Mouse (Mus musculus): ENCODE data around the gene Dapk1. TPM values are rescaled to one million over a fixed set of nuclear protein-coding genes. Genes with fewer than 3 reads are reported as not detected.
A peak's percentile ranks its signal among the peaks of the same experiment; 100 is the strongest.

Dapk1 gene
- total RNA-seq, 2 experiments from 2014 or later = 90.4 to 101 TPM

DNA sequence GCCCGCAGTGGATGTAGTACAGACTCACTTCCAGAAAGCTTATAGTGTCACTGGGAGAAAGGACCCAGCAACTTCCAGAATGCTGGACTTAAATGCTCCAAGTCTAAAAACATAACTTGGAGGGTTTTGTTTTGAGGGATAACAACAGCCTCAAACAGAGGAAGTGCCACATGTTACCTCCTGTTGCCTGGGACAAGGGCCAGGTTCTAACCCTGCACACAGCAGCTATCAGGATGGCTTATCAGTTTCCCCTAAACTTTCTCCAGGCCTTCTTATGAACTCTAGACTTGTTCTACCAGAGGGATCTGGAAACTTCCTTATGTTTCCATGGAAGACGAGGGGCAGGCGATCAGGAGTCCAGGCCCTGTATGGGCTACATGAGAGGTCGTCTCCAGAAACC is 85.7 kb downstream of the Dapk1 start:
- no peak for DNase-seq (ENCODE audit: low spot score in 2 of 2)

GRCm38 (mm10) chr13:60687891-60688290 is 86.1 kb downstream of the Dapk1 start:
- DNase-seq (ENCODE audit: low spot score in 2 of 2) = no peak

DNA sequence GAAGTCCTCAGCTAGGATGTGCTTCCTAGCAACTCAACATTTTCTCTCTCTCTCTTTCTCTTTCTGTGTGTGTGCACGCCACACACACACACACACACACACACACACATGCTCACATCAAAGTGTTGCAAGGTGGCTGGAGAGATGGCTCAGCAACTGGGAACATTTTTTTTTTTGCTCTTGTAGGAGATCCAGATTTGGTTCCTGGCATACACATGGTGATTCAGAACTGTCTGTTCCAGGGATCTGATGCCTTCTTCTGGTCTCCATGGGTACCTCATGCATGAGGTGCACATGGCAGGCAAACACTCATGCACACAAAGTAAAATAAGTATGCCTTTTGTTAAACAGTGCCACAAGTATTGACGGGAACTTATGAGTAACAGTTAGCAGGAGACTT is 89.2 kb downstream of the Dapk1 start:
- DNase-seq (ENCODE audit: low spot score in 2 of 2) = no peak

- no peak for DNase-seq (ENCODE audit: low spot score in 2 of 2)
These were observed 90.2 kb downstream of the Dapk1 start for GRCm38 (mm10) chr13:60691940-60692339.

DNA sequence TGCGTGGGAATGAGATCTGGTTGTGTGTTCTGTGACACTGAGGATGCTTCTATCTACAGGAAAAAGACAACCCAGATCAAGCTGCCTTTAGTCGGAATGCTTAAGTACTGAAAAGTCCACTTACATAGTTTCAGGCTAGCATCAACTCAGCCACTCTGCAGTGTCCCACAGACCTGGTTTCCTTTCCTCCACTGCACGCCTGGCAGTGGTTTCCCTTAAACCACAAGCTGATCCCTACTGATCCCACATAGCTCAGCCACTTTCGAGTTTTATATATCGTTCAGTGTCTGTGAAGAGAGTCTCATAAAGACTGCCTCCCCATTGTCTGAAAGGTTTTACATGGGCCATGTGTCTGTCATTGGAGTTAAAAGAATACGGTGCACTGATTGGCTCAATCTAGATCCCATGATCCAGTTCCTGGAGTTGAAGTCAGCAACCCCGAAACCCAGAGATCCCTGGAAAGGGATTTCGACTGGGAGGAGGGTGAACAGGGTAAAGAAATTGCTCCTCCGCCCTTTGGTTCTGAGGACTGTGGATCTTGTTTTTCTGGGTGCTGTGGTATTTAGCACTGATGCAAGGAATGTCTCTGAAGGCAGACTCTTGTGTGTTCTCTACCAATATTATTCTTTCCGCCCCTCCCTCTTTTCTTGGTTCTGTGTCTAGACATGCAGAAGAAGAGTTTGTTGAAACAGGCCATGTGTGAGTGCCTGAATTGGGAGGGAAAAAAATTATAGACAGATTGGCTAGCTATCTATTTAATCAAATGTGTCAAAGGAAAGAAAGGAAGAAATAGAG is 93.6 kb downstream of the Dapk1 start:
- no peak for DNase-seq (ENCODE audit: low spot score in 2 of 2)

GRCm38 (mm10) chr13:60696323-60696722 is 94.6 kb downstream of the Dapk1 start:
- DNase-seq (ENCODE audit: low spot score in 2 of 2) = no peak

DNA sequence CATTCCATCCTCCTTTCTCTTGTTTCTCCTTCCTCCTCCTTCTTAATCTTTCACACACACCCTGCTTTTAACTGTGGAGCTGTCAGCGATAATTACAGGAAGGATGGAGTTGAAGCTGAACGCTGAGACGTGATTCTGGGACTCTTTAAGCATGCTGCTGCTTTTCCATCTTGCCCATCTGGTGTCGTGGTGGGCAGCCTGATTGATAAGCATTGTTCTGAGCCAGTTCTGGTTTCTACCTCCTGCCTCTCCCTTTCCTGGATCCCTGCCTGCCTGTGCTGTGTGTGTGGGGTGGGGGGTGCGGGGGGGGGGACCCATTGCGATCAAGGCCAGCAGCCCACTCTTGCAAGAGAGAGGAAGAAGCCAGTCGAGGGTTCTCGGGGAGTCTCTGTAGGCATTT is 95.0 kb downstream of the Dapk1 start:
- DNase-seq (ENCODE audit: low spot score in 2 of 2) = no peak

DNA sequence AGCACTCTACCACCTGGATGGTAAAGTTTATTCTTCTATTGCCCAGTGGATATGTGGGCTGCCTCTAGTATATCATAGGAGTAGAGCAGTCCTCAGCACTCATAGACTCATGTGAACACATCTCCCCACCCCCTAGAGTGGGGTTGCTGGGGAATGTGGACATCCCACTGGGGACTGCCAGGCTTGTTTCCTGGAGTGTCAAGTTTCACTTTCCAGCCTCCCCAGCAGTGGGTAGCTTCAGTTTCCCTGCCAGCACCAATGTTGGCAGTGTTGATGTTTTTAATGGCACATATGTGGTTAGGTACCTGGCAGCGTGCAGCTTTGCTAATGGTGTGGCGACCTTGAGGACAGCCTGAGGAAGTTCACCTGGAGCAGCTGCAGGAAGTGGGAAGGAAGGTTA is 96.3 kb downstream of the Dapk1 start:
- no peak for DNase-seq (ENCODE audit: low spot score in 2 of 2)

GRCm38 (mm10) chr13:60701671-60702171 is 100.0 kb downstream of the Dapk1 start:
- DNase-seq (ENCODE audit: low spot score in 2 of 2) = no peak

- DNase-seq (ENCODE audit: low spot score in 2 of 2) = no peak
These were observed 106.1 kb downstream of the Dapk1 start for GRCm38 (mm10) chr13:60707541-60708468.

DNA sequence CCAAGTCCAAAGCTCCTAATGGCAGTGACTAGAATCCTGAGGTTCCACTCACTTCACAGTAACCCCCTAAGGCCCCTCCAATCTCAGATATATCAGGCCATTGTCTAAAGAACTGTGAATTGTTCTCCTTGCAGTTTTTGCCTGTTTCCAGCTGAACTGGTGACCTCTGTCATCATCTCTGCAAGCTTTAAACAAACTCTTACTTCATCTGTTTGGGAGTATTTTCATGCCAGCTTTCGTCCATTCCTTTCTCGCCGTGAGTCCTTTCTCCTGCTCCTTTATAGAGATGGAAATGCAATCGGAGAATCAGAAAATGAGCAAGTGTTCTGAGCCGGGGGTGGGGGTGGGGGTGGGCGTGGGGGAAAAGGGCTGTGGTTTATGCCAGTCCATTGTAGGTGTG is 107.4 kb downstream of the Dapk1 start:
- no peak for DNase-seq (ENCODE audit: low spot score in 2 of 2)

DNA sequence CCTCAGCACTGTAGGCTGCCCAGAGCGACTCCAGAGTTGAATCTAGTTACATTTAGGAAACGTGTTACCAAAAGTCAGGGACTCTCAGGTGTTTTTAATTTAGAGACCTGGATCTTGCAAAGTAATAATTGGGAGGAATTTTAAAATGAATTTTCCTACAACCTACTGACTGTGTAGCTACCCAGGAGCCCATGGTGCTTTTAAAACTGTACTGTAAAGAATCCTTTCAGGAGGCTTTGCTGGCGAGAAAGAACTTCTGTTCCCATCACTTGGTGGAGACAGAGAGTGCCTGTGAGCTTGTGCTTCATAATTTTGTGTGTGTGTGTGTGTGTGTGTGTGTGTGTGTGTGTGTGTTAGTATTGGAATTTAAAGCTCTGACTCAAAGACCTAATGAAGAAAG is 109.2 kb downstream of the Dapk1 start:
- DNase-seq (ENCODE audit: low spot score in 2 of 2) = no peak

- peak in 1 of 2 experiments; percentile 44 for DNase-seq (ENCODE audit: low spot score in 2 of 2)
These were observed 111.8 kb downstream of the Dapk1 start for GRCm38 (mm10) chr13:60713537-60713936.

GRCm38 (mm10) chr13:60716107-60716506 is 114.4 kb downstream of the Dapk1 start:
- DNase-seq (ENCODE audit: low spot score in 2 of 2) = no peak

- DNase-seq (ENCODE audit: low spot score in 2 of 2) = no peak
These were observed 115.7 kb downstream of the Dapk1 start for GRCm38 (mm10) chr13:60717421-60717820.

GRCm38 (mm10) chr13:60719581-60719980 is 117.8 kb downstream of the Dapk1 start:
- no peak for DNase-seq (ENCODE audit: low spot score in 2 of 2)

DNA sequence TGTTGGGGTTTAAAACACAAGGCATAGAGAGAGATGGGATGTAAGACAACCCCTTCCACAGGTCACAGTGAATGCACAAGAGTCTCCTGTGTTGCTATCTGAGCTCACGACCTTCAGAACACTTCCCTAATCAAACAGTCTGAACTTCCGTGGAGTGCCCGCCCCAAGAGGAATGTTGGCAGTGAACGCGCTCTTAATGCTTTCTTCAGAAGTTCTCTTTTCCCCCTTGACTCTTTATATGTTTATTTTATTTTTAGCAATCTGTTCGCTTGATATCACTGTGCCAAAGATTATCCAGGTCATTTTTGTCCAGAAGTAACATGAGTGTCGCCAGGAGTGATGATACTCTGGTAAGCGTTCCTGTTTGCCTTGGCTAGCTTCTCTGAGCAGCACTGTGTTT is 121.0 kb downstream of the Dapk1 start:
- no peak for DNase-seq (ENCODE audit: low spot score in 2 of 2)

DNA sequence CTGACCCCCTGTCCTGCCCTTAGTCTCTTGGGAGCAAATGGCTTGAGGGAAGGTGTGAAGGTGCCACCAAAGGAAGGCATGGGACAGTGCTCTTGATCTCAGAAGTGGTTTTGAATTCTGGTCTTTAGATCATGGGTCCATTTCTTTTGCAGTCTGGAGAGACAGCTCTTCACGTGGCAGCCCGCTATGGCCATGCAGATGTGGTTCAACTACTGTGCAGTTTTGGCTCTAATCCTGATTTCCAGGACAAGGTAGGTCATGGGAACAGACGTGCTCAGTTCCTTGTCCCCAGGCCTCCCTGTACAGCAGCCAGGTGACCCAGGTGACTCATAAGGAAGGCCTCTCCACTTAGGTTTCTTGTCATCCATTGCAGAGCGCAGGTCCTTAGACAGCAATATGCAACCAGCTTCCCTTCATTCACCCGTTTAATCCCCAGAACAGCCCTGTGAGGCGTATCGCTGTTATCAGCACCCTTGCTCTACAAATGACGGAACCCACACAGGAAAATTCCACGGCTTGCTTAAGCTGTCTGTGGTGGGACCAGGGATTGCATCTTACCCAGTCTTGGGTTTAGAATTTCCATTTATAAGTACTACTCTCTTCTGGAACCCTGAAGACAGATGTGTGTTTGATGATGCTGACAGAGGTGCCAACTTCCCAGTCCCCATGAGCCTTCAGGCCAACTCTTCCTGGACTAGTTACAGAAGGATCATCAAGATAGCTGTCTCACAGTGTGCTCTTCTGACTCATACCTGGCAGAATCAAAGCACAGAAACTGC is 126.7 kb downstream of the Dapk1 start:
- no peak for DNase-seq (ENCODE audit: low spot score in 2 of 2)

DNA sequence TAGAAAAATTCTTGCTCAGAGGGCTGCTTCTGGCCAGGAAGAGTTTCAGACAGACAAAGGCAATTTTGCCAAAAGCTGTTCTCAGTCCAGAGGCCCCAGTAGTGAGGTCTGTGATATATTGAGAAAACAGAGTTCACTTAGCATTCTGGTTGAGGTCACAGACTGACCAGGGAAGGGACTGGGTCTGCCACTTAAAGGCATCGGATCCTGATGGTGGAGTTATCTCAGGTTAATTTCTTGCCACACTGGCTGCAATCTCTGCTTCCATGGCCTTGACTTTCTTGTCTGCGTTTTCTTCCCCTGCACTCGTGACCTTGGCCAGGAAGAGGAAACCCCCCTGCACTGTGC is 127.3 kb downstream of the Dapk1 start:
- no peak for DNase-seq (ENCODE audit: low spot score in 2 of 2)

DNA sequence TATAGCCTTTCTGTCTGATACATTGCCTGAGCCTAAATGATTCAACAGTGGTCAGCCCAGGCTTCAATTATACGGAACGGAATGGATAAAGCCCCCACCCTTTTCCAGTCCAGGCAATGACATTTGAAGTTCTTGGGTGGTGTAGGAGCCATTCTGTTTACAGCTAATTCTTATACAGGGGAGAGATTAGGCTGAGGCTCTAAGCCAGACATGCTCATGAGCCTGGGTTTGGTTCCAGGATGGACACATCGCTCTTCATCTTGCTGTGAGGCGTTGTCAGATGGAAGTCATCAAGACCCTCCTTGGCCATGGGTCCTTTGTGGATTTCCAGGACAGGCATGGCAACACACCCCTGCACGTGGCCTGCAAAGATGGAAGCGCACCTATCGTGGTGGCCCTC is 128.8 kb downstream of the Dapk1 start:
- DNase-seq (ENCODE audit: low spot score in 2 of 2) = no peak

DNA sequence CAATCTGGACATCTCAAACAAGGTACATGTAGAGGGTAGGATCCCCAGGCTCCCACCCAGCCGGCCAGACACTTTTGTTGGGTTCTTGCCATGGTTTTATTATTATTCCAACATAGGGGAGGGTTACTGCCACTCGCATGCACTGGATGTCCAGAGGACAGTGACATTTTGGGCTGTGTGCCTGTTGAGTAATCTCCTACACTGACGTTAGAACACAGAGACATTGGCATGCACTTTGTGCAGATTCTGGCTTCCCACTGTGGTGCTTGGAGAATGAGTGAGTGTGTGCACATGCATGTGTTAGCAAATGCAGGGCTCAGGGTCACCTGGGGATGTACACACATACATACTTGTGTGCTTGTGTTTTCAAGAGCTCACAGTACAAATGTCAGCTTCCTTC is 129.3 kb downstream of the Dapk1 start:
- no peak for DNase-seq (ENCODE audit: low spot score in 2 of 2)
